ENCODE assay signal across 8 mouse cellular contexts in the genomic region with DNA sequence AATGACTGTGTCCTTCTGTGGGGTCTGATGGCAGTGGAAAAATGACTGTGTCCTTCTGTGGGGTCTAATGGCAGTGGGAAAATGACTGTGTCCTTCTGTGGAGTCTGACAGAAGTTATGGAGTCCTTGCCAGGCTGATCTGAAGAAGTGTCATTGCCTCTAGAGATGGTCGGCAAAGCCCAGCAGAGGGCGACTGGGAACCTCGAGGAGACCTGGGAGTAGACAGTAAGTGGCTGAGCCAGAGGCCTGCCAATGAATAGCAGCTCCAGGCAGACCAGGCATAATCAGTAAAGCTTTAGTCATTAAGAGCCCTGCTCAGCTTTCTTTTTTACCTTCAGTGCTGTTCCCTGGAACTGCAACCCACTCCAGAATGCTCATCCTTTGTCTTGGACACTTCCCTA. TPM values are rescaled to one million over a fixed set of nuclear protein-coding genes. Genes with fewer than 3 reads are reported as not detected.
DNase-seq lines count a peak whose midpoint lies in the region; ATAC-seq lines count a peak whose summit lies in the region.

No protein-coding gene starts in this region.

- DNase-seq in urinary bladder, postnatal 14 days (ENCODE audit: low spot score) = peak; percentile 78
- DNase-seq in urinary bladder, adult 2 months (ENCODE audit: low spot score) = no peak
- peak; percentile 63 to 68 for DNase-seq in cerebellum, postnatal 36 days
- DNase-seq in gastrocnemius, adult 8-10 months (ENCODE audit: low spot score in 2 of 2) = peak; percentile 30 to 50
- peak; percentile 56 to 68 for DNase-seq in left cerebral cortex, adult 8-10 months (ENCODE audit: low spot score in 2 of 2)
- DNase-seq in mesoderm, embryonic 11.5 days (ENCODE audit: low read depth, low spot score) = peak; percentile 73
- DNase-seq in splenic B cell, adult 2 months (ENCODE audit: low read depth, low spot score) = peak; percentile 55

- H3K9ac ChIP-seq in intestine, embryonic 16.5 days (ENCODE audit: low read depth, low read length) = no peak overlapping the region

- H3K4me1 ChIP-seq in intestine, embryonic 16.5 days (ENCODE audit: control insufficient read depth, insufficient read depth, low read length) = peaks cover 6% of the 10 kb centered on the region

- H3K4me2 ChIP-seq in intestine, embryonic 16.5 days (ENCODE audit: low read depth, low read length) = no peak overlapping the region

- H3K27me3 ChIP-seq in intestine, embryonic 16.5 days (replicated peaks; ENCODE audit: control insufficient read depth, insufficient read depth, low read length) = no peaks in the 10 kb centered on the region
- no peaks in the 10 kb centered on the region for H3K27me3 ChIP-seq in splenic B cell, adult 2 months (ENCODE audit: control insufficient read depth, insufficient read depth, low read length, poor library complexity, severe bottlenecking)

- WGBS in intestine, embryonic 16.5 days = 2% methylated on average over 3 of the region's 3 CpGs

- peak; percentile 63 for ATAC-seq in intestine, embryonic 16.5 days

- no peak overlapping the region for H3K4me3 ChIP-seq in intestine, embryonic 16.5 days (ENCODE audit: low read length)

- no peaks in the 10 kb centered on the region for H3K36me3 ChIP-seq in intestine, embryonic 16.5 days (ENCODE audit: control insufficient read depth, insufficient read depth, low read length)
- no peaks in the 10 kb centered on the region for H3K36me3 ChIP-seq in splenic B cell, adult 2 months (ENCODE audit: control insufficient read depth, insufficient read depth, low read length, poor library complexity, severe bottlenecking)

- no peaks in the 10 kb centered on the region for H3K9me3 ChIP-seq in intestine, embryonic 16.5 days (ENCODE audit: control insufficient read depth, low read length)

- no peak overlapping the region for H3K27ac ChIP-seq in intestine, embryonic 16.5 days (ENCODE audit: low read length)

RNA-seq across cellular contexts. Expression of a gene that starts 2.0 kb away (rescaled TPM):
- polyA plus RNA-seq in urinary bladder, adult 2 months (2012; rRNA removed) = 178 and 196 TPM in 2 replicates
- total RNA-seq in gastrocnemius, adult 8-10 months (2022) = 100 to 1,000 TPM; 311 to 333 (median 328) TPM
- 214 and 234 TPM in 2 replicates for polyA plus RNA-seq in intestine, embryonic 16.5 days (2015; fragmentation: Nextera tagmentation; extraction: Ambion mirVana)
- 100 to 1,000 TPM; 199 to 208 (median 202) TPM for total RNA-seq in left cerebral cortex, adult 8-10 months (2022)
